Mouse (Mus musculus) E14TG2a.4 (cell line): ENCODE measurements at regions not wholly inside any gene's neighbourhood (a gene's known extent, or its start where the extent isn't known, plus 50 kb on each side); places are given as distances from the start of the nearest gene placed in this dataset.

Experiments
- H3K27me3 ChIP-seq: 2 replicates; pipeline ENCODE4 v1.6.1; 2014; ENCODE audit warnings: low read length, control low read depth; ENCODE audit not compliant: insufficient read depth
- H3K36me3 ChIP-seq: 2 replicates; pipeline ENCODE4 v1.6.1; 2014; ENCODE audit warnings: low read length, control low read depth; ENCODE audit not compliant: insufficient read depth
- H3K4me1 ChIP-seq: replicated peaks from 2 replicates; pipeline ENCODE4 v1.6.1; 2014; ENCODE audit warnings: low read depth, low read length, control low read depth
- H3K4me3 ChIP-seq: replicated peaks from 2 replicates; pipeline ENCODE4 v1.5.1; 2014; ENCODE audit warnings: mild to moderate bottlenecking, low read length
- H3K9me3 ChIP-seq: 2 replicates; pipeline ENCODE4 v1.6.1; 2014; ENCODE audit warnings: low read length, control low read depth
- CTCF ChIP-seq: conservative IDR thresholded peaks from 2 replicates; pipeline ENCODE4 v1.5.1; 2014; ENCODE audit warnings: low read length
- NANOG ChIP-seq: IDR thresholded peaks from 2 replicates; pipeline ENCODE4 v1.6.1; 2014; ENCODE audit warnings: borderline replicate concordance, low read length, mixed read lengths
- POU5F1 ChIP-seq: IDR thresholded peaks from 2 replicates; pipeline ENCODE4 v1.6.1; 2014; ENCODE audit warnings: low read length, borderline replicate concordance

- TF ChIP-seq POU5F1 = no peak
- H3K9me3 ChIP-seq = peaks cover 5% of the 10 kb centered on the region; the same call in 1 of the 2 replicates
- no peak overlapping the region for H3K4me3 ChIP-seq
These were observed 634.2 kb downstream of the Tns3 start for GRCm38 (mm10) chr11:8030119-8030518.

GRCm38 (mm10) chr11:8007801-8008200 lies 656.5 kb downstream of the Tns3 start:
- no peaks in the 10 kb centered on the region for H3K4me1 ChIP-seq
- H3K36me3 ChIP-seq = no peaks in the 10 kb centered on the region
- TF ChIP-seq NANOG (no peak), CTCF (no peak), POU5F1 (no peak)
- no peaks in the 10 kb centered on the region for H3K27me3 ChIP-seq
- peaks cover 16% of the 10 kb centered on the region for H3K9me3 ChIP-seq
- H3K4me3 ChIP-seq = no peak overlapping the region

More at GRCm38 (mm10) chr11:8030119-8030518, 634.2 kb downstream of the Tns3 start:
- Histone ChIP-seq H3K27me3 (no peaks in the 10 kb centered on the region), H3K36me3 (no peaks in the 10 kb centered on the region), H3K4me1 (no peaks in the 10 kb centered on the region)

GRCm38 (mm10) chr11:7981031-7981430 lies 683.3 kb downstream of the Tns3 start:
- no peak overlapping the region for H3K4me3 ChIP-seq
- H3K27me3 ChIP-seq = no peaks in the 10 kb centered on the region
- H3K4me1 ChIP-seq = no peaks in the 10 kb centered on the region
- no peak for TF ChIP-seq NANOG
- H3K9me3 ChIP-seq = no peaks in the 10 kb centered on the region
- no peaks in the 10 kb centered on the region for H3K36me3 ChIP-seq

- TF ChIP-seq POU5F1 (no peak), CTCF (no peak), NANOG (no peak)
- Histone ChIP-seq H3K9me3 (0 out of 2 replicates have a peak, but pooled peaks cover 3% of the 10 kb centered on the region), H3K4me1 (no peaks in the 10 kb centered on the region), H3K36me3 (no peaks in the 10 kb centered on the region), H3K4me3 (no peak overlapping the region), H3K27me3 (no peaks in the 10 kb centered on the region)
These were observed 688.5 kb downstream of the Tns3 start for GRCm38 (mm10) chr11:7975845-7976244.

- H3K4me1 ChIP-seq = no peaks in the 10 kb centered on the region
- no peaks in the 10 kb centered on the region for H3K27me3 ChIP-seq
- no peaks in the 10 kb centered on the region for H3K9me3 ChIP-seq
- no peak overlapping the region for H3K4me3 ChIP-seq
- H3K36me3 ChIP-seq = no peaks in the 10 kb centered on the region
- TF ChIP-seq NANOG (no peak), POU5F1 (no peak), CTCF (no peak)
These were observed 714.4 kb downstream of the Tns3 start for GRCm38 (mm10) chr11:7949931-7950330.

GRCm38 (mm10) chr11:7949201-7949875 lies 715.0 kb downstream of the Tns3 start:
- H3K27me3 ChIP-seq = no peaks in the 10 kb centered on the region
- H3K4me3 ChIP-seq = no peak overlapping the region
- TF ChIP-seq NANOG = no peak
- no peaks in the 10 kb centered on the region for H3K4me1 ChIP-seq
- no peaks in the 10 kb centered on the region for H3K36me3 ChIP-seq
- no peaks in the 10 kb centered on the region for H3K9me3 ChIP-seq

GRCm38 (mm10) chr11:7944956-7945515 lies 719.3 kb downstream of the Tns3 start:
- no peaks in the 10 kb centered on the region for H3K9me3 ChIP-seq
- H3K36me3 ChIP-seq = no peaks in the 10 kb centered on the region
- H3K27me3 ChIP-seq = no peaks in the 10 kb centered on the region
- H3K4me1 ChIP-seq = peaks cover 6% of the 10 kb centered on the region
- H3K4me3 ChIP-seq = no peak overlapping the region
- TF ChIP-seq NANOG = no peak
- no peak for TF ChIP-seq POU5F1
- no peak for TF ChIP-seq CTCF

GRCm38 (mm10) chr11:7944373-7944772 lies 720.0 kb downstream of the Tns3 start:
- no peaks in the 10 kb centered on the region for H3K27me3 ChIP-seq
- TF ChIP-seq CTCF (no peak), POU5F1 (no peak)

GRCm38 (mm10) chr11:7933611-7934010 lies 719.9 kb upstream of the Igfbp3 start:
- no peak overlapping the region for H3K4me3 ChIP-seq
- no peak for TF ChIP-seq NANOG
- TF ChIP-seq POU5F1 = no peak
- TF ChIP-seq CTCF = no peak

More at GRCm38 (mm10) chr11:7944373-7944772, 720.0 kb downstream of the Tns3 start:
- Histone ChIP-seq H3K9me3 (no peaks in the 10 kb centered on the region), H3K4me3 (no peak overlapping the region), H3K4me1 (peaks cover 6% of the 10 kb centered on the region), H3K36me3 (no peaks in the 10 kb centered on the region)

More at GRCm38 (mm10) chr11:7933611-7934010, 719.9 kb upstream of the Igfbp3 start:
- Histone ChIP-seq H3K27me3 (no peaks in the 10 kb centered on the region), H3K4me1 (no peaks in the 10 kb centered on the region), H3K36me3 (no peaks in the 10 kb centered on the region), H3K9me3 (peaks cover 23% of the 10 kb centered on the region)
